Mouse (Mus musculus): ENCODE results near the gene Plch2.

The Plch2 gene

DNA sequence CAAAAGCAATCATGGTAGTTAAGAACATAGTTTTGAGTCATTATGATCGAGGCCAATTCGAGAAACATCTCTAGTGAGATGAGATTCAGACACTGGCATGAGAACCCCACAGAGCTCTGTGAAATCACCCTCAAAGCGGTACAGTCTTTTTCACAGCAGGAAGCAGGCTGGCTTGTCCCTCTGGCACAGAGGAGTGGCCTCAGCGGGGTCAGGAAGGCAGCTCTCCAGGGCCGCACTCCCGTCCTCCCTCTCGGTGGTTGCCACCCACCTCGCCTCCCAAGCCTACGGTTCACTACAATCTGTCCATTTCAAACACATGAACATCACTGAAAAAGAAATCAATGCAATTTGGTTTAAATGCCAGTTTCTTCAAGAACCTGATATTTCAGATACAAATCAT, 17.8 kb upstream of the Plch2 start:
- no peak for DNase-seq (ENCODE audit: low spot score in 2 of 2)

DNA sequence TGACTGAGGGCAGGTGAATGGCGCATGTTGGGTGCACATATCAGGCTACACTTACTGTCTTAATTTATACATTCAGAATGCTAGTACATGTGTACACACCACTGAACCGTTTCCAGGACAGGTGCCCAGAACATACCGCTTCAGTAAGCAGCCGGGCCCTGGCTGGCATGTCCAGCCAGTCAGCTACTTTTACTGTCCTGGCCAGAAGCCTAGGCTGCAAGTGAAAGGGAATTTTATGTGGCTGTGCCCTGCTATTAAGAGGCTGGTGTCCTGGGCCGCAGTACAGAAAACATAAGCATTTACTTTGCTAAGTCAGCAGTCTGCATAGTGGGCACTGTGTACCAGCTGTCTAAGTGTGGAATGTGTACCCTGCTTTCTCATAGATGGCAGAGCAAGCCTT, 14.3 kb upstream of the Plch2 start:
- DNase-seq (ENCODE audit: low spot score in 2 of 2), result no peak

DNA sequence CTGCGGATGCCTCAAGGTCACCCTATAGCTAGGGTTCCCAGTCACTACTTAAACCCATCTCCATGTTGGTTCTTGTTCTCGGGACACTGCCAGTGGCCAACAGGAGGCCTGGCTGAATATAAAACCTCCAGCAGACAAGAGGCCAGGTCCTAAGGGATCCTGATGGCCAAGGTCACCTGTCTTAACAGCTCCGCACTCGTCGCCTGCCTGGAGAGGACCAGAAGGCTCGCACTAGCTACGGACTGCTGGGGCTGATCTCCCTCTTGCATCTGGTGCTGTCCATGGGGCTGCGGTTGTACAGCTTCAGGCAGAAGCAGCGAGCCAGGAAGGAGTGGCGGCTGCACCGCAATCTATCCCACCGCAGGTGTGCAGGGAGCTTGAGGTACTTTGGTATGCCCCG, 13.6 kb upstream of the Plch2 start:
- DNase-seq (ENCODE audit: low spot score in 2 of 2), result no peak

DNA sequence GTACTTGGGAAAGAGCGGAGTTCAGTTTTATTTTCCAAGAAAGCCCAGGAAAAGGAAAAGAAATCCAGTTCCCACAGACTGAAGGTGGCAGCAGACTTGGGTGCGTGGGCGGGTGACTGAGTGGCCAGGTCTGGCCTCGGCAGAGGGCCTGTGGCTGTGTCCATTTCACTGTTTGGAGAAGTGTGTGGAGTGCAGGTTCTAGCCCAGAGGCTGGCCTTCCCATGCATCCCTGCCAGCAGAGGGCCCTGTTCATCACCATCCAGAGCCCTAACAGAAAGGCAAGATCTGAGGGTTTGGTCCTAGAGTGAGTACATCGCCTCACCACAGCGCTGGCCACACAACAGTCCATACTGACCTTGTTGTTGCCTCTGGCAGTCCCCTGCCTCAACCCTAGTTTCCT, 12.6 kb upstream of the Plch2 start:
- DNase-seq (ENCODE audit: low spot score in 2 of 2), result no peak

DNA sequence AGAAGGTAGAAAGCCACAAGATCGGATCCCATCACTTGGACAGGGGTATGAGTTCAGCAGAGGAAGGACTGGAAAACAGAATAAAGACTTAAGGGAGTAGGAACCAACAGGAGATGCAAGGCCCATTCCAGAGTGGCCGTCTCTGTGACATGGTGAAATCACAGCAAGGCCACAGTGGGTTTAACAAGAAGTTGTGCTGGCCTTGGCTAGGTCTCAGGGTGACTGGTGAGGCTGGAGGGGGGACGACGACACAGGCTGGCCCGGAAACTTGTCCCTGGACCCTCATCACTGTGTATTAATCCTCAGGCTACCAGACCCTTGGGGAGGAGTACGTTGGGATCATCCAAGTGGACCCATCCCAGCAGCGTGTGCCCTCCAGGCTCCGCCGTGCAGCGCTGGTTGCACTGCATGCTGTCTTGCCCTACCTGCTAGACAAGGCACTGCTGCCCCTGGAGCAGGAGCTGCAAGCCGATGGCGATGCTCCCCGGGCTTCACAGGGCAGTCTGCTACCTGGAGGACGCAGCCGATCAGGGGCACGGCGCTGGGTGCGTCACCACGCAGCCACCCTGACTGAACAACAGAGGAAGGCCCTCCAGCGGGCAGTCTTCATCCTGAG, 11.9 kb upstream of the Plch2 start:
- no peak for DNase-seq (ENCODE audit: low spot score in 2 of 2)

DNA sequence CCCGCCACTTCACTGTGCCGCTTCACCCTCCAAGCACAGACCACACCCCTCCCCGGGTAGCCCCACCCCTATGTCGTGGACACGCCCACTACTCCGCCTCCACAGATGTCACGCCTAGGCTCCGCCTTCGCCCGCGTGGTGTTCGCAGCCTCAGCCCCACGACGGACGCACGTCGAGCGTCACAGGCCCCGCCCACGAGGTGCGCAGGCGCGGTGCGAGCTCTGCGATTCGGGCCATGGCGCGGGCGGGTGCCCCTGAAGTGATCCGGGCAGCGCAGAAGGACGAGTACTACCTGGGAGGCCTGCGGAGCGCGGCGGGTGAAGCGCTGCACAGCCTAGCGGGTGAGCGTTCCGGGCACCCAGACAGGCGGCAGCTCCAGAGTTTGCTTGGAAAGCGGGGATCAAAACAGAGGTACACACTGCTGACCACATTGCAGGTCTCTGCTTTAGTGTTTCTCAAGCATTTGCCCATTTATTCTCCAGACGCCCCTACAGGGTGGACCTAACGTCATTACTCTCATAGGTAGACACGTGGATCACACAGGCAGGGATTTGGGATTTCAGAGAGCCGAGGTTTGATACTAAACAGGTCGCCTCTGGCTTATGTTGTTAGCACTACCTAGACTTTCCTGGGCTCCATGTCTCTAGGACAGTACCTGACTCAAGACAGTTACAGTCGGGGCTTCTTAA, 10.4 kb upstream of the Plch2 start, which contains the start of gene Pex10:
Gene Pex10 (plus strand): TSS at position 183 of the 689 bp plus-strand sequence.
- peak; percentile 96 for DNase-seq (ENCODE audit: low spot score in 2 of 2)

DNA sequence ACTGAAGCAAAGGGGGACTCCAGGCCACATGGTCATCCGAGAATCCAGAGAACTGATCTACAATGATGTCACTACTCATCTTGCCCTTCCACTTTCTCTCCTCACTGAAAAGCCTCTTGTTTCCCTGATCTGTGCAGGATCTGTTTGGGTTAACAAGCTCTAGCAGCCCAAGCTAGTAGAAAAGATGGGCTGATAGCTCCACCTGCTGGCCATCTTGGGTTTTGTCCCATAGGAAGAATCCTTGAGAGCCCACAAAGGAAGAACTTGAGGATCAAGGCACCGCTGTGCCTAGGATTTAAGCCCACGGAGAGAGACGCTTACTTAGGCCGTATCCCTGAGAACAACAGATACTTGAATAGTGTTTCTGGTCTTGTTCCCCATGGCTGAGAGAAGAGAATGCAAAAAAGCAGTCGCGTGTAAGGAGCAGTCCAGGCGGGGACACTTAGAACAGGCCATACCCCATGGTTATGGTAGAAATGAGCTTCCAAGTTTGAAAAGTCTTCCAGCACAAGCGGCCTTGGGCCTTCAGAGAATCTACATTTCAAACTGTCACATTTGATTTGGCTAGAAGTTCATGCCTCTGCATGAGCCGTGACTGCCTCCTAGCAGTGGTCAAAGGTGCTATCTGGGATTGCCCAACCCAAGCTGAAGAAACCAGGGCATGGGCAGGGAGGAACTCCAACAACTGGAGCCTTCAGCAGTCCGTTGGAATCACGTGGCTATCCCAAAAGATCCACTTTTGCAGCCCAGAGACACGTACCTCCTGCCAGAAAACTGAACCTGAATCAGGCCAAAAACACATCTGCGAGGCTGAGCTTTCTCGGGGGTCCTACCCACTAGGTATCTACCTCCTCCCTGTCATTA, 9.6 kb upstream of the Plch2 start:
- DNase-seq (ENCODE audit: low spot score in 2 of 2), result peak; percentile 78 to 91

DNA sequence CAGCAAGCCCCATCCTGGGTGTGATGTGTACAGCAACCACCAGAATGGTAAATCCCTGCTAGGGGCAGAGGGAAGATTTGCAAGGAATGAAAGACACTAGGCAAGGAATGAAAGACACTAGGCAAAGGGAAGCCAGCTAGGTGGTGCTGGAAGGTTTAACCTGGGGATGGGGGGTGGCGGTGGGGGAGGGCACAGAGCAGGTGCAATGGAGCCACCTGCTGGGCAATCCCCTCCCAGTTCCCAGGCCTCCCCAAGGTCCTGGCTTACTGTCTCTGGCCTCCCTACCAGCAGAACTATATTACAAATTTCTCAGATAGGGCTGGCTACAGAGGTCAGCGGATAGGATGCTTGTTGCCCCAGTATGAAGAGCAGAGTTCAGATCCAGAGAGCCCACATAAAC, 7.9 kb upstream of the Plch2 start:
- DNase-seq (ENCODE audit: low spot score in 2 of 2), result no peak

DNA sequence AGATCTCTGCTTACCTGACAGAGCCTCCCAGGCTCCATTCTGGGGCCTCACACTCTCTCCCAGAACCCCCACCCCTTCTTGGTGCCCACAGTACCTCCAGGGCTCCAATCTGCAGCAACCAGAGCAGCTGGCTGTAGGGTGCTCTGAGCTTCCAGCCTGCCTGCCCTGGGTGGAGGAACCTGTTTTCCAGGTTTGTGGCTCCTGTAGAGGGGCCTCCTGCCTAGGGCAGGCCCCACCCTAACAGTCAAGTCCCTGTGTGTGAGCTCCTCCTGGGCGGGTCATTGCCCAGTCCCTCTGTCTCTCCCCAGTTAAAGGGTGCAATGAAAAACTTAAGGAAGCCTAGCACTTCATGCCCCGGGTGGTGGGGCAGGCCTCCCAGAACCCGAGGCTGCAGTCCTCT, 7.3 kb upstream of the Plch2 start:
- no peak for DNase-seq (ENCODE audit: low spot score in 2 of 2)

DNA sequence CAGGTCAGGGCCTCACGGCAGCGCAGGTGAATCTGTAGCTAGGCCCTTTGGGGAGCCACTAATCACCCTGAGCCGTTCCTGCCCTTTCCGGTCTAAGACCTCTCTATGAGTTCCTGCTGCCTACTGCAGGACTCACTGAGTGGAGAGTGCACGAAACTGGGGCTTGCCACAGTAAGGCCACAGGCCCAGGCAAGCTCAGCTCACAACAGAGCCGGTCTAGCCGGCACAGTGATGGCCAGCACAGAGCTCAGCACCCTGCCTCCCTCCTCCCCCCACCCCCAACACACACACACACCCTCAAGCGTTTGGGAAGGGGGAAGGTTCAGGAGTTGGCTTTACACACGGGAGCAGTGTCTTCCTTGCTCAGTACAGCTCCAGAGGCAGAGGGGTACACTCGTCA, 1.7 kb upstream of the Plch2 start:
- DNase-seq (ENCODE audit: low spot score in 2 of 2), result no peak

DNA sequence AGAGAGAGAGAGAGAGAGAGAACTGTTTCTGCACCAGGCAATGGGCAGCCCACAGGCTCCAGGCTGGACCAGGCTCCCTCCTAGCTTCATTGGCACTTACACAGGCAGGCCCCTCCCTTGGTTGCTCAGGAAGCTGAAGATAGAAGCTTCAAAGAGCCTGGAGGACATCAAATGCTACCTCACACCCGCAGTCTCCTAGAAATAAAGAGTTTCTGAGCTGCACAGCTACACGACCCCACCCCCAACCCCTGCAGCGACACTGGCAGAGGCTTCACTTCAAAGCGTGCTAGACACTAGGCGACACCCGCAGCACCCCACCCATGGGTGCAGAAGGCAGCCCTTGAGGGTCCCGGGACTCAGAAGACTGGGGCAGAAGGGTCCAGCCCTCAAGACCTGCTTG, 6.5 kb downstream of the Plch2 start:
- DNase-seq (ENCODE audit: low spot score in 2 of 2), result no peak

DNA sequence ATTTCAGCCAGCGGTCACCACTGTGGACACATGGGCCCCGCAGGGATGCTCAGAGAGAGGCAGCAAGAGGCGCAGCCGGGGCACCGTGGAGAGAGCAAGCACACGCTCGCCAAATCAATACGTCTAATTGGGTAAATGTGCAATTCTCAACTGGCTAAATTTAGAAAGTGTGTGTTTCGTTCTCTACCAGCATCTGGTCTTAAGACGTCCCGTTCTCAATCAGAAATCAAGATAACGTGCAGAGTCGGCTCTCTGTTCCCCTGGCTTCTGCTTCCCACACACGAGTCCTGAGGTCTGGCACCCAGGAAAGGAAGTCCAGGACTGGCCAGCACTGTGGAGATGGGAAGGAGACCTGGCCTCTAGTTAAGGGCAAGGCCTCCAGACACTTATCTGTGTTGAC, 9.9 kb downstream of the Plch2 start:
- DNase-seq (ENCODE audit: low spot score in 2 of 2), result no peak

DNA sequence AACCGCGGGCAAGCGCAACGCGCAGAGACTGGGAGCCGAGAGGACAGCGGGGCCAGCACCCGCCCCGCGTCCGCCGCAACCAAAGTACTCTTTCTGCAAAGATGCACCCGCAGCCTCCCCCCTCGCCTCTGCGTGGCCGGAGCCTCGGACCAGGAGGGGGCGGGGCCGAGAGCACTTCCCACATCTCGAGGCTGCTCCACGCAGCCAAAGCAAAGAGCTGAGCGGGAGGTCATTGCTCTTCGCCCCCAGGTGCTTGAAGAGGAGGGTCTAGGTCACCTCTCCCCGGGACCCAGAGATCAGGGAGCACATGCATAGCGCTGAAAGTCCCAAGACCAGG, 13.3 kb downstream of the Plch2 start:
- DNase-seq (ENCODE audit: low spot score in 2 of 2), result no peak

DNA sequence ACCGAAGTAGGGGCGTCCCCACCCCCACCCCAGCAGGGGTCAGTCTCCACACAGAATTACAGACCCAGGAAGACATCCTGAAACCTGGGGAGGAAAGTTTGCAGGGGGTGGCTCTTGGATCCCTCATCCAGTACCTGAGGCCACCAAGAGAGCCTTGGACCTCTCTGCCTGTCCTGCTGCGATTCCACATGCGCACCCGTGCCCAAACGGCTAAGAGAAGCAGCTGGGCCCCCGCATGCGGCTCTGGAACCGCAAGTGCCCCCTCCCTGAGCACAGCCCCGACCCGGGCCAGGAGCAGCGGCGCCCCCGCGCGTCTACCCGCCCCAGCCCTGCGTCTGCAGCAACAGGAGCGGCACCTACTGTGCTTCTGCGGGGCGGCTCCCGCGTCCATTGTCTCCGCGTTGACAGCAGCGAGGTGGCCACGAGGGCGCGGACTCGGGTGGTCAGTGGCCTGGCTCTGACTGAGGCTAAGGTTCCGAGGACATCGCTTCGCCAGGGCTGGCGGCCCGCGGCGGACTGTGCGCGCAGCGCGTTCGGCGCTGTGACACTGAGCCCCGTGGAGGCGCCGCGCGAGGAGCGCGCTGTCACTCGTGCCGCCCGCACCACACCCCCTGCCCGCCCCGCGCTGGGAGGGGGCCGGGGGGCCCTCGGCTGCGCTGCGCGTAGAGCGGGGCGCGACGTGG, 13.8 kb downstream of the Plch2 start:
- DNase-seq (ENCODE audit: low spot score in 2 of 2), result no peak

DNA sequence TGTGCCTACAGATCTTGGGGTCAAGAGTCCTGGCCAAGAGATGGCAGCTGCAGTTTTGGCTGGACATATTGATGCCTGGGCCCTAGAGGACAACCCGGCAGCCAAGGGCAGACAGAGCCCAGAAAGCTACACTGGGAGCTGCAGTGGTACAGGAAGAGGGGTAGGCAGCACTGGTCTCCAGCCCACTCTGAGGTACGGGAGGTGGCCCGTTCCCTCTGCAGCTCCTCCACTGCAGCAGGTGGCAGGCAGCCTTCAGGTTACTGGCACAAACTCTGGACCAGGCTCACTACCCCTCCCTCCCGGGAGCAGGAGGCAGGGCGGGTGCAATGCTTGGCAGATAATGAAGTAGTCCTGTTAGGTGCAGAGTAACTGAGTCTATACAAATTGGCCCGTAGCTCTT, 15.9 kb downstream of the Plch2 start:
- no peak for DNase-seq (ENCODE audit: low spot score in 2 of 2)

DNA sequence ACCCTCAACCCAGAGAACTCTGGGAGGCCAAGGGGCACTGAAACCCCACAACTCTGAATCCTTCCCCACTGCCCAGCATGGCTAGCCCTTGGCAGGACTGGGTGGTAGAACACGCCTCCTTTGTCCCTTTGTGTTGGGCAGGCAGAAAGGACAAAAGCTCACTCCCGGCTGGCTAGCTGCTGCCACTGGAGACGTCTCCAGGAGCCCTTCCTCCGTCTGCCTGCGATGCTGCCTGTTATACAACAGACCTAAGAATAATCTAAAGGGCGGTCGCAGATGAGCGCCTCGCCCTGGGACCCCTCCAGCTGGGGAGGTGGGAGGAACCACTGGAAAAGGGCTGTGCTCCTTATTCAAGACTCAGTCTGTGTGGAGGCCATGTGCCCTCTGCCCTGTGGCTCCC, 16.4 kb downstream of the Plch2 start:
- DNase-seq (ENCODE audit: low spot score in 2 of 2), result no peak

DNA sequence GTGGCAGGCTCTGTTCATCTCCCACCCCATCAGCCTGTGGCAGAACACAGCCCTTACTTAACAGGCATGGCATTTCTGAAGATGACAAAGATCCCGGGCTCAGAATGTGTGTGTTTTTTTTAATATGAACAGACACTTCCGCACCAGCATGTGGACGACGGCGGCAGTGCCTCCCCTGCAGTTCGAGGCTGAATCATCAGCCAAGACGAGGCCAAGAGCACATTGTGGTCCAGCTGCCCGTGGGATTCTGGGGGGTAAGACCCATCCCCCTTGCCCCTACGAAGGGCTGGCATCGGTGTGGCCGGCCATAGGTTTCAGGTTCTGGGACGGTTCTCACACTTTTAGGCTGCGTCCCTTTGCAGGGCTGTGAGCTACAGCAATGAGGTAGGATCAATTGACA, 21.8 kb downstream of the Plch2 start:
- DNase-seq (ENCODE audit: low spot score in 2 of 2), result no peak

DNA sequence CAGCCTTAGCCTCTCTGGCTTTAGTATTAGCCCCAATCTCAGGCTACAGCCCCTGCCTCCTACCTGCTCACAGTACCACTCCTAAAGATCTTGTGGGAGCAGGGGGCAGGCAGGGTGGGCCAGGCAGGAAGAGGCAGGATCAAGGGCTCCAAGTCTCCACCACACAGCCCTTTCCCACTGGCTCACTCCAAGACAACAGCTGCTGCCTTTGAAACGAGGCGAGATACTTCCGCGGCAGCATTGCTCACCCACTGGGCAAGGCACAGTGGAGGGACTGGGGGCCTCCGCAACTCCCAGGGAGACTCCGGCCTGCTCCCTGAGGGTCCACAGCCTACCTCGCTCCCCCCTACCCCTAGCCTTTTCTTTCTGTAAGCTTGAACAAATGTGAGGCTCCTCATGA, 22.4 kb downstream of the Plch2 start:
- no peak for DNase-seq (ENCODE audit: low spot score in 2 of 2)

DNA sequence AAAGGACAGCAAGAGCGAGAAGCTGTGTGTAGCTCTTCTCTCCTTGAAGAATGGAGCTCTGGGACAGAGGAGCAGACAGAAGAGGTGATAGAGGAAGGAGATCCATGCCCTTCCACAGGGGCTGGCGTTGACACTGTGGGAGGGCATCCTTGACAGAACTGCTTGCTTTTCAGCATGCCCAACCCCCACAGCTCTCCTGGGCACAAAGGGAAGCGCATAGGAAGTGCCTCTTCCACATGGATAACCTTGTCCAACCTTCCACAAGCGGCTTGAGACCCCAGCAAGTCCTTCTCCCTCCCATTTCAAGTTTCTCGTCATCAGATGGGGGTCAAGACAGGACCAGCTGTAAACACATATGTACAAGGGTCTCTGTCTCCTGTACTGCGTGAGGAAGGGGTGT, 23.5 kb downstream of the Plch2 start:
- DNase-seq (ENCODE audit: low spot score in 2 of 2), result no peak

DNA sequence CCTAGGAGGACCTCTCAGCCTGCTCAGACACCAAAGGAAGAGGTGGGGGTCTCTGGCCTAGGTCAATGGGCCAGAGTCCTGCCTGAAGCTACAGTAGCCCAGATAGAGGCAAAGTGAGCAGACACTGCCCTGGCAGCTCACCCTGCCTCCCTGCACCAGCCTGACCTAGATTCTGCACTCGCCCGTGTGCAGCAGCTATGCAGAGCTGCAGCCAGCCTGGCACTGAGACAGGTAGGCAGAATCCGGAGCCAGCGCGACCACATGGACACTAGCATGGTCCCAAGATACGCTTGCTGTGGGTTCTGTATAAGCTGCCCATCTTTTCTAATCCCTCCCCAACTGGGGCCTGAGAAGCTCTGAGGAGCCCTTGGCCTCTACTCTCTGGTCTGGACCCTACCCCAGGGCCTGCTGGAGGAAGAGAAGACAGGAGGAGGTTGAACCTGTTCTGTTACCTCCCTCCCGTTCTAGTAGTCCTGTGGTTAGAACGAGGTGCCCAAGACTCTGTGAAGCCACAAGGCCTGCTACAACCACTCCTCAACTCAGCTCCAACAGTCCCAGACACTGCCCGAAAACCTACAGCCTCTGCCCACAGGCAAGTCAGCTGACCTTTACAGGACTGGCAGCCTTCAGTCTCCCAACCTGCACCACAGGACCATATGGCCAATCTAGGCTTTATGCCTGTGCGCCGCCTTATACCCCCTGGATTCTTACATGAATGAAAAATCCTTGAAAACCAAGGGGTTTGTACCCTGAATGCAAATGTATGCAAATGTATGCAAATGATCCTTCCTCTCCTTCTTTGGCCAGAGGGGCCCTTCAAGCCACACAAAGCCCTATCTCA, 32.2 kb downstream of the Plch2 start:
- DNase-seq (ENCODE audit: low spot score in 2 of 2), result no peak

DNA sequence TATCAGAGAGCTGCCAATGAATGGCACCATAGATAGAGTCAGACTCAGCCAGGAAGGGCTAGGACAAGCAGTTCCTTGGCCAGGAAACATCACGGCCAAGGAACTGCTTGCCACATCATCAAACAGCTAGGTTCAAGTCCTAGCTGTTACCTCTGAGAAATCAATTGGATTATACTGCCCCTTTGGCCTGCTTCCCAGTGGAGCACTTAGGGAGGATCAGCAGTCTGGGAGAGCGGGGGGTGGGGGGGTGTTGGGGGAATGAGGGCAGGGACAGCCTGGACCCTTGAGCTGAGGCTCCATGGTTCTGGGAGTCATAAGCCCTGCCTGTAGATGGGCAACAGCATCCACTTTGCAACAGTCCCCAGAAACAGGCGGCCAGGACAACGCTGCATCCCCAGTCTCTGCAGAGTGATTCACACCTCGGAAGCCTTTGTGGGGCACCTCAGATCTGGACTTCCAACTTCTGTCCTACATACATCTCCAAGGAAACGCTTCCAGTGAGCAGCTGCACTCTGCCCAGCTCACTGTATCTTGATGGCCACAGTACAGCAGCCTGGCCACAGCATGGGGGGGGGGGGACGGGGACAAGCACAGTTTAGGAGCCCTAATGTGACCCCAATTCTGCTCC, 34.2 kb downstream of the Plch2 start:
- DNase-seq (ENCODE audit: low spot score in 2 of 2), result no peak
